Mouse (Mus musculus) E14TG2a.4 (cell line): ENCODE results near the gene Ephb2.

Source experiments
- CTCF ChIP-seq: conservative IDR thresholded peaks from 2 replicates; pipeline ENCODE4 v1.5.1; 2014; ENCODE audit warnings: low read length
- POU5F1 ChIP-seq: IDR thresholded peaks from 2 replicates; pipeline ENCODE4 v1.6.1; 2014; ENCODE audit warnings: low read length, borderline replicate concordance

DNA sequence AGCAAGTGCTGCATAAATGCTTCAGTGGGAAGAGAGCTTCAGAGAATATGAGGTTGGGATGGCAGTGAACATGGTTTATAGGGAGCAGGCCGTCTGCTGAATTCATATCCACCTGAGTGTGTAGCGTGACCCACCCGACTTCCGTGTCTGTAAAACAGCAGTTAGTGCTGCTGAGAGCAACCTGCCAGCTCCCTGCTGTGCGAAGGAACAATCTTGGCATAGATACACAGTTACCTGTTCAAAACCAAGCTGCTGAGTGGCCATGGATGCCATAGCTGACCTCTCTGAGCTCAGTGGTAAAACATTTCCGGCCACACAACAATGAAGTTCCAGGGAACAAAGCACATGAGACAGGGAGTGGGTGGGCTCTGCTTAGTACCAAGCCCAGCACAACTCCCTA is 138.5 kb downstream of the Ephb2 start:
- TF ChIP-seq CTCF (no peak), POU5F1 (no peak)
